Mouse (Mus musculus) C2C12 (cell line): ENCODE results near the gene Trim44.

ENCODE experiments used
- CEBPB ChIP-seq: IDR thresholded peaks from one replicate; pipeline ENCODE4 v1.6.1; 2011; ENCODE audit warnings: low read depth, mild to moderate bottlenecking, control low read depth, moderate library complexity
- CTCF ChIP-seq: IDR thresholded peaks from one replicate; pipeline ENCODE4 v1.5.1; 2011; ENCODE audit not compliant: control insufficient read depth, insufficient read depth, insufficient read length
- FOSL1 ChIP-seq: IDR thresholded peaks from one replicate; pipeline ENCODE4 v1.8.0; 2011; ENCODE audit warnings: mild to moderate bottlenecking, low read length; ENCODE audit not compliant: poor library complexity, insufficient read depth, severe bottlenecking
- USF1 ChIP-seq: IDR thresholded peaks from one replicate; pipeline ENCODE4 v1.6.1; 2011; ENCODE audit warnings: low read depth, mild to moderate bottlenecking, control low read depth, moderate library complexity

DNA sequence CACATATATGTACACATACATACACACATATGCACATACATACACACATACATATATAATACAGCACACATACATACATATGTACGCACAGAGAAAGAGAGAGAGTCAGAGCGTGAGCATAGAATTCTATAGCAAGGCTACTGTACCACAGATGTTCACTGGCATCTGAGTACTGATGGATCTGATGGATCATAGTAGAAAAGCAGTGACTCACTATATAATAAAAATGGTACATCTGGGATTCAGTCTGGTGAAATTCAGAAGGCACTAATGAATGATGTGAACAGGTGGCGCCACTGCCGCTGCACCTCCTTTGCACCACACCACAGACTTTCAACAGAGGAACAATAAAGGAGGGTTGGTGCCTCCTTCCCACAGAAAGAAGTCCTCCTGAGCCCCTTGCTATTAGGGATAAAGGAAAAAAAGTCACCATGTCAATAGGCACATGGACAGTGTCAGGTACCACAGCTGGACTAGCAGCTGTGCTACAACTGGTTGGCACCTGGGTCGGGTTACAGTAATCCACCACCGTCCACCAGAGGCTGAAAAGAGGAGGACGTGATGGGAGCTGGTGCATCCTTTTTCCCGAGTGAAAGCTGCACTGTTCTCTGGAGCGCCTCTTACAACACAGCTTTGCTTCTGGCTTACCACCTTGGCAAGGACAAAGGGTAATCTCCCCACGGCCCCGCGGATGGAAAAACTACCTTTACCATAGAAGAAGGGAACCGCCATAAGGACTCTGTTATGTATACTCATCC, 139.9 kb downstream of the Trim44 start:
- no peak for TF ChIP-seq CTCF
- TF ChIP-seq CEBPB = no peak
- TF ChIP-seq FOSL1 = no peak
- TF ChIP-seq USF1 = no peak
